Mouse (Mus musculus): ENCODE results near the gene Higd1b. TPM values are rescaled to one million over a fixed set of nuclear protein-coding genes. Genes with fewer than 3 reads are reported as not detected.

Gene Higd1b
- polyA plus RNA-seq, 1 experiment from 2014 or later = 30.0 TPM

DNA sequence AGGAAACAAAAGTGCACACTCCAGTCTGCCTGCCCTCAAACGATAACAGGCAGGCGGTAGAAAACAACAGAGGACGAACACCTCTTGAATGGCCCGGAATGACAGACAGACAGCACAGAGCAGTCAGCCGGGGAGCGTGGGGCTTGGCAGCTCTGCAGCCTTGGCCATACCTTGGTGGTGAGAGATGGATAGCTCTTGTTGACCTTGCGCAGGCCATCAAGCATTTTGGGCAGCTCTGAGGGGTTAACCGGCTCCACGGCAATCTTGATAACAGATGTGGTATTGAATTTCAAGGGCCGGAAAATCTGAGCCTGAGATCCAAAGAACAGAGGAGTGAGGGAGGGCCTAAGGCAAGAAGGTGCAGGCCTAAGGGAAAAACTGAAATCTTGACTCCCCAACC, 10.3 kb downstream of the Higd1b start:
- Histone ChIP-seq H3K9me3 (no peaks in the 10 kb centered on the region), H3K4me1 (no peaks in the 10 kb centered on the region)

DNA sequence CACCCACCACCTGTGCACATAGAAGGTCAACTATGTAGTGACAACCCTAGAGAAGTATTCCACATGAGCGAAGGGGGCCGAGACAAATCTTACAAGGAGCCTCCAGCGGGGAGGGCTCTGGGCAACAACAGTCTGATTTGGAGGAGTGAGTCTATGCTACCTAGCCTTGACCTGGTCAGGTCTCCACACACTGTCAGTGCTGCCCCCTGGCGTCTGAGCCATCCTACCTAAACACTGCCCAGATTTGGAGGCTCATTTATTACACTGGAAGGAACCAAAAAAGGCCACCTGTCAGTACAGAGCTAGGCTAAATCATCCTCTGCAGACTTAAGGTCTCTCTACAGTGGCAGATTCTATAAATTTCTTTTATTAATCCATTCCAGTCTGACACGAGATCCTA, 16.2 kb downstream of the Higd1b start:
- H3K36me3 ChIP-seq = peaks cover 80% of the 10 kb centered on the region
- no peak overlapping the region for H3K4me2 ChIP-seq
- WGBS = 62% methylated on average over 5 of the region's 5 CpGs
- H3K4me1 ChIP-seq = no peaks in the 10 kb centered on the region
- no peak overlapping the region for H3K4me3 ChIP-seq
- no peak overlapping the region for H3K9ac ChIP-seq
- no peaks in the 10 kb centered on the region for H3K9me3 ChIP-seq
- no peaks in the 10 kb centered on the region for H3K27me3 ChIP-seq
- H3K27ac ChIP-seq = no peak overlapping the region
- ATAC-seq (ENCODE audit: borderline replicate concordance, extremely low read depth, low FRiP score, low TSS enrichment) = no peak

More for the DNA sequence above, 10.3 kb downstream of the Higd1b start:
- no peak overlapping the region for H3K27ac ChIP-seq
- ATAC-seq (ENCODE audit: borderline replicate concordance, extremely low read depth, low FRiP score, low TSS enrichment) = no peak
- H3K4me3 ChIP-seq = no peak overlapping the region
- no peak overlapping the region for H3K4me2 ChIP-seq
- WGBS = 53% methylated on average over 10 of the region's 10 CpGs
- H3K27me3 ChIP-seq = no peaks in the 10 kb centered on the region
- peaks cover 97% of the 10 kb centered on the region for H3K36me3 ChIP-seq
- no peak overlapping the region for H3K9ac ChIP-seq

DNA sequence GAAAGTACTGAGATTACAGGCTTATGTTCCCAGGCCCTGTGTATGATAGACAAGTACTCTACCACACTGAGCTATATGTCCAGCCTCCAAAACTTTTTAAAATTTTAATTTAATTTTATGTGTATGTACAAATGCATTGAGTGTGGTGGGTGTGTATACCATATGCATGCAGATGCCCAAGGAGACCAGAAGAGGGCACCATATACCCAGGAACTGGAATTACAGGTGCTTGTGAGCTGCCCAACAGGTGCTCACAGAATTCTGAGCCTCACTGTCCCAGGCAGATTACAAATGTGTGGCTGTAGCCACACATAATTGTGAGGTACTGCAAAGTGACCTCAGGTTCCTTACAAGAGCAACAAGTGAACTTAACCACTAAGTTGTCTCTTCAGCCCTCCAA, 18.1 kb downstream of the Higd1b start:
- Histone ChIP-seq H3K27me3 (no peaks in the 10 kb centered on the region), H3K4me2 (no peak overlapping the region), H3K4me1 (no peaks in the 10 kb centered on the region), H3K36me3 (peaks cover 78% of the 10 kb centered on the region), H3K4me3 (no peak overlapping the region), H3K9ac (no peak overlapping the region), H3K27ac (no peak overlapping the region), H3K9me3 (no peaks in the 10 kb centered on the region)
- no peak for ATAC-seq (ENCODE audit: borderline replicate concordance, extremely low read depth, low FRiP score, low TSS enrichment)

DNA sequence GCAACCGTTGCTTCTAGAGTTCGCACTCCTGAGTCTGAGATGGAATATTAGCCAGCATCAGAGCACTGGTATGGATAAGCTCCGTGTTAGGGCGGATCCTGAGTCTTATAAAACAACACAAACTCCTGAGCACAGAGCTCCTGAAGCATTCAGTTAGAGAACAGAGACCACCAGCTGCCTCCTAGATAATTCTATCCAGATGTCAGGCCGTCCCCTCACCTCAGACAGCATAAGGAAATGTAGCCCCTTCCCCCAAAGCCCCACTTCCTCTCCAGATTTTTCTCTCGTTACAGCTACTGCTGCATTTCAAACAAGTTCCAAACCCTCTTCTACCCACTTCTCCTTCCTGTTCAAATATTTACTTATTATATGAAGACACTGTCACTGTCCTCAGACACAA, 20.3 kb downstream of the Higd1b start:
- 72% methylated on average over 6 of the region's 6 CpGs for WGBS
- H3K4me2 ChIP-seq = no peak overlapping the region
- no peak for ATAC-seq (ENCODE audit: borderline replicate concordance, extremely low read depth, low FRiP score, low TSS enrichment)
- H3K4me3 ChIP-seq = no peak overlapping the region
- no peaks in the 10 kb centered on the region for H3K4me1 ChIP-seq
- H3K9me3 ChIP-seq = no peaks in the 10 kb centered on the region
- H3K9ac ChIP-seq = no peak overlapping the region
- no peaks in the 10 kb centered on the region for H3K27me3 ChIP-seq
- no peak overlapping the region for H3K27ac ChIP-seq
- H3K36me3 ChIP-seq = peaks cover 80% of the 10 kb centered on the region

DNA sequence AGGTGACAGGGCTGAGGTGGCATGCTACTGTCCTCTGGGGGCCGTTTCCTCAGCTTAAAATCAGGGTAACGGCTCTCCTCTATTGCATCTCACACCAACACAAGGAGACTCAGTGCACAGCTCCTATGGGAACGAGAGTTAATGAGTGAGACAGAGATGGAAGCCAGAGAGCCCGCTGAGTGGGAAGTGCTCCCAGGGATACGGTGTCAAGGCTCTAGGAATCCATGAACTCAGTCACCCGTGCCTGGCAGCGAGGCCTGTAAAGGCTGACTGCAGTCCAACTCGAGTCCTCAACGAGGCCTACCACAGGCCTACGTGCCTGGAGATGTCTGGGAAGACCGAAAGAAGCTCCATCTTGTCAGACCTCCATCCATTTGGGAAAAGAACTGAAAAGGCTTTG, 23.3 kb downstream of the Higd1b start:
- H3K9ac ChIP-seq = no peak overlapping the region
- H3K36me3 ChIP-seq = peaks cover 81% of the 10 kb centered on the region
- H3K9me3 ChIP-seq = no peaks in the 10 kb centered on the region
- no peak overlapping the region for H3K27ac ChIP-seq
- 96% methylated on average over 11 of the region's 11 CpGs for WGBS
- no peaks in the 10 kb centered on the region for H3K27me3 ChIP-seq
- H3K4me1 ChIP-seq = no peaks in the 10 kb centered on the region
- H3K4me2 ChIP-seq = no peak overlapping the region
- ATAC-seq (ENCODE audit: borderline replicate concordance, extremely low read depth, low FRiP score, low TSS enrichment) = no peak
- no peak overlapping the region for H3K4me3 ChIP-seq

DNA sequence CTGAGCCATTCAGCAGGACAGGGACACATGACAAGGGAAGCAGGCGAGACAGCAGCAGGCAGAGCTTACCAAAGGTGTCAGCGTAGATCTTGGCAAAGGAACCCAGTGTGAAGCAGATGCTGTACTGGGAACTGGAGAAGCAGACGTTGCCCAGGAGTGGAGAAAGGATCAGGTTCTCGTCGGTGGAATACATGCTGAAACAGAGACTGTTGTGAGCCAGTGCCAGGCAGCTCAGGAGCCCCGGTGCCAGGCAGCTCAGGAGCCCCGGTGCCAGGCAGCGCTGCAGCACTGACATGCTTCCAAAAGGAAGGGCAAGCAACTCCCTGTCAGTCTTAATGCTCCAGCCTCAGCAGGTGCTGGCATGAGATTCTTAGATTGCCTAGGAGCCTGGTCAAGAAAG, 24.3 kb downstream of the Higd1b start:
- no peak overlapping the region for H3K4me3 ChIP-seq
- no peaks in the 10 kb centered on the region for H3K4me1 ChIP-seq
- H3K36me3 ChIP-seq = peaks cover 74% of the 10 kb centered on the region
- ATAC-seq (ENCODE audit: borderline replicate concordance, extremely low read depth, low FRiP score, low TSS enrichment) = no peak
- H3K9me3 ChIP-seq = no peaks in the 10 kb centered on the region
- H3K27me3 ChIP-seq = no peaks in the 10 kb centered on the region
- WGBS = 90% methylated on average over 8 of the region's 8 CpGs
- H3K4me2 ChIP-seq = no peak overlapping the region
- no peak overlapping the region for H3K9ac ChIP-seq
- no peak overlapping the region for H3K27ac ChIP-seq

DNA sequence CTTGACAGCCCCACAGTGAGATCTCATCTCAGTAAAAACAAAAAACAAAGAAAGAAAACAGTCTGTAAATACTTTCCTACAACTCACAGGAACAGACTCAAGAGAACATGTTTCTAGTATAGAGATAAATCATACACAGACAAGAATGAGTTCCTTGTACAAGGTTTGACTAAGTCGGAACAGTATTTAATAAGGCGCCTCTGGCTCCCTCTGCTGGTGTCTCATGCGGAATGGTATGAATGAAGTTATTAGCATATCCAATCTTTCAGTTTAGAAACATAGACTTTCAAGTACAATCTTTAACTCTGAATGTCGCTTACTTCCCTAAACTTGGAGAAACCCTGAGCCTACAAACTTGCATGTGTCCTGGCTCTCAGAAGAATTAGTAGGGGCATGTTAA, 28.6 kb downstream of the Higd1b start:
- Histone ChIP-seq H3K27ac (no peak overlapping the region), H3K36me3 (peaks cover 76% of the 10 kb centered on the region), H3K9me3 (no peaks in the 10 kb centered on the region), H3K27me3 (no peaks in the 10 kb centered on the region), H3K9ac (no peak overlapping the region), H3K4me2 (no peak overlapping the region), H3K4me1 (no peaks in the 10 kb centered on the region), H3K4me3 (no peak overlapping the region)
- 28% methylated on average over 4 of the region's 4 CpGs for WGBS
- no peak for ATAC-seq (ENCODE audit: borderline replicate concordance, extremely low read depth, low FRiP score, low TSS enrichment)

DNA sequence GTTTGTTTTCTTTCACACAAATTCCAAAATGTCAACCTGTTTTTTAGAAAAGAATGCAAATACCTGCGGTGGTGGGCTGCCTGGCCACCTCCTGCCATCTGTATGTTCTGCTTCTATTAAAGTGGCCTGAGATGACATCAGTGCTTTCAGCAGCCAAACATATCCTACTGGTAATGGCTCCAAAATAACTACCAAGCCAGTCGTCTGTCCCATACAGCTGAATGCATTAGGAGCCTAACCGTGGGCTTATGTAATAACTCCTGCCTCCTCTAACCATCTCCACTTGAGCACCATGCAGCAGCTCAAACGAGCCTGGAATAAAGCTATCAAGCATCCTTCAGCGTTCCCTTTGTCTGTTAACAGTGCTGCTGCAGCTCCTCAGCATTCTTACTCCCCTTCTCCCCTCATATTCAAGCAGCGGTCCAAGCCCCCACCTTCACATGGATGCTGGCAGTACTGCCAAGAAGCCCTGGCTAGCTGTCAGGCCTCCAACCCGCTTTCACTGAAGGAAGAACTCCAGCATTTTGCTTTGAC, 39.2 kb downstream of the Higd1b start:
- H3K4me2 ChIP-seq = no peak overlapping the region
- WGBS = 89% methylated on average over 7 of the region's 7 CpGs
- no peak overlapping the region for H3K27ac ChIP-seq
- no peak overlapping the region for H3K4me3 ChIP-seq
- H3K27me3 ChIP-seq = no peaks in the 10 kb centered on the region
- H3K4me1 ChIP-seq = peaks cover 7% of the 10 kb centered on the region
- H3K36me3 ChIP-seq = peaks cover 60% of the 10 kb centered on the region
- H3K9ac ChIP-seq = no peak overlapping the region
- no peaks in the 10 kb centered on the region for H3K9me3 ChIP-seq
- no peak for ATAC-seq (ENCODE audit: borderline replicate concordance, extremely low read depth, low FRiP score, low TSS enrichment)

DNA sequence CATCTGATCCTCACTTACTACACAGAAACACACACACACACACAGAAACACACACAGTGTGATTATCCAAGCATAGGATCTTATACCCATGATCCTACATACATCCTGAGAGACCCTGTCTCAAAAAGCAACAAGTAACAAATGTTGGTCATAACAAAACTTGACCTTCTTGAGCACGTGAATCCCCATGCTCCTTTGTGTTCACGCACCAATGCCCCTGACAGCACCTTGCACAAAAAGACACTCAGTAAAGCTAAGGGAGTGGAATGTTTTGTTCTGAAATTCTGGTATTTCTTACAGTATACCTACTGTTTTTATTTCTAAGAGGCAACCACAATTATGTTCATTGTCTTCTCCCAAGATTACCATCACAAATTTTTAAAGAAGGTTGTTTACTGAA, 43.9 kb downstream of the Higd1b start:
- Histone ChIP-seq H3K4me3 (peak overlapping the region; percentile 65; the same call in 1 of the 2 replicates), H3K9ac (no peak overlapping the region), H3K36me3 (peaks cover 31% of the 10 kb centered on the region), H3K4me1 (peaks cover 18% of the 10 kb centered on the region), H3K27ac (no peak overlapping the region), H3K4me2 (peak overlapping the region; percentile 69; the same call in 1 of the 2 replicates), H3K9me3 (no peaks in the 10 kb centered on the region), H3K27me3 (no peaks in the 10 kb centered on the region; the same call in 1 of the 2 replicates)
- 72% methylated on average over 2 of the region's 2 CpGs for WGBS
- no peak for ATAC-seq (ENCODE audit: borderline replicate concordance, extremely low read depth, low FRiP score, low TSS enrichment)

DNA sequence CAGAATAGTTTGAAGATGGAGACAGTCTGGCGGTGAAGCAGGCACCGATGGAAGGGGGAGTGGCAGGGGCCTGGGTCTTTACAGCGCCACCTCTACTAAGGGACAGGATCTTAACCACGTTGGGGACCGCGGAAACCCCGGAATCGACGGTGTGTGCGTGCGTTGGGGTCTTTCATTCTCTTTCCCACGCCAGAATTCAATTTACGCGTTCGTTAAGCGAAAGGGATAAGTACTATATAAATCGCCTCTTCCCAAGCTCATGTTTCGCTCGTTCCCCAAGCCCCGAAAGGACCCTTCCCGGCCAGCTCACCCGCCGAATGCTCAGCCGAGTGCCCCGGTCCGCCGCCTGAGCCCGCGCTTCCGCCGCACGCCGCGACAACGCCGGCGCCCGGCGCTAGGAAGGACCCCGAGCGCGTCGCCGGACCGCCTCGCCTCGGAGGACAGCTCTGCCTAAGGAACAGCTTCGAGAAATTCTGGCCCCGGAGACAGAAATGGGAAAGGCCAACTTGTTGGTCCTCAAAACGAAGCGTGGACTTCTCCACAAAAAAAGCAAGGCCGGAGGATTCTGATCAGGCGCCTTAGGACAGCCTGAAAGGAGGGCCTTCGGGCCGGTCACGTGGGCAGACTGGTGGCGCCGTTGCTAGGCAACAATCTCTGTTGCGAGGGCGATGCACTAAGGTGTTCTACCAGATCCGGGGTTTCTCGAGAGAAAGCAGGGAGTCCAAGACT, 45.1 kb downstream of the Higd1b start, which contains the start of the genes Eftud2 and Ccdc103:
Gene Eftud2, minus strand, starts transcription at position 401 of the 729 bp plus-strand sequence.
Gene Ccdc103, plus strand, starts transcription at position 620 of the 729 bp plus-strand sequence.
- H3K9me3 ChIP-seq = no peaks in the 10 kb centered on the region
- peak; percentile 92 for ATAC-seq (ENCODE audit: borderline replicate concordance, extremely low read depth, low FRiP score, low TSS enrichment)
- H3K4me1 ChIP-seq = peaks cover 18% of the 10 kb centered on the region
- peak within 1 kb of the TSS; percentile 69 for H3K4me2 ChIP-seq
- H3K27ac ChIP-seq = peak within 1 kb of the TSS; percentile 80
- under 1% methylated on average over 62 of the region's 62 CpGs for WGBS
- H3K36me3 ChIP-seq = peaks cover 19% of the 10 kb centered on the region
- H3K9ac ChIP-seq = peak within 1 kb of the TSS; percentile 81
- peak within 1 kb of the TSS; percentile 65 for H3K4me3 ChIP-seq
- no peaks in the 10 kb centered on the region; the same call in 1 of the 2 replicates for H3K27me3 ChIP-seq

DNA sequence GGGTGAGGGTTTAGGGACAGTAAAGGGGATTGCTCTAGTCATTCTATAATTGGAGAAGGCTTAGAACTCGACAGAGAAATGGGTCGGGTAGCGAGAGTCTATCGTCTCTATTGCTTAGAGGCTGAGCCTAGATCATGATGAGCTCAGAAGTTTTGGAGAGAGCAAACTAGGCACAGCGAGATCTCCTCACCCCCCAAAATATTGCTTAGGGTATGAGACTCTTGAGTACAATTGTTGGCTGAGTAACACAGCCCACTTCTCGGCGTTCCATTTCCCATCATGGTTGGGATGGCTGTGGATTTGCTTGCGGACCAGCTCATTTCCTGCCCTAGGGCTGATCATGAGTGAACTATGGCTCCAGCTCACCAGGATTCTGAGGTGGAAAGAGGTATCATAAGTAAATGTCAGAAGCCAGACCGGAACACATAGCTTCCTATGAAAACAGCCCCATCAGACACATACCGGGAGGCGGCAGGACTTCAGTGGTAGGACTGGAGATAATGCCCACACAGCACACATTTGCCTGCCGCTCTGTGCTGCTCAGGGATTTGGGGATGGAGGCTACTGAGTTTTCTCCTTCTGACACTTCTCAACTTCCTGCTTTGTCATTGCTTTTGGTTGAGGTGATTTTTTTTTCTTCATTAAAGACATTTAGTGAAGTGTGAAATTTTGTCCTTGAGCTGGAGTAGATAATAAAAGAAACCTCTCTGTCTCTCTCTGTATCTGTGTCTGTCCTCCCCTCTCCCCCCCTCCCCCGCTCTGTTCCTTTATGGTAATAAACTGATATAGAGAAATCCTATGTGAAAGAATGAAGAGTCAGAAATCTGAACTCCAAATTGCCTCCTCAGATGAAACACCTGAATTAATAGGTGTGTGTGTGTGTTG, 45.9 kb downstream of the Higd1b start:
- H3K4me3 ChIP-seq = peak overlapping the region; percentile 65
- H3K9ac ChIP-seq = peak overlapping the region; percentile 81
- H3K27me3 ChIP-seq = no peaks in the 10 kb centered on the region; the same call in 1 of the 2 replicates
- 16% methylated on average over 13 of the region's 13 CpGs for WGBS
- ATAC-seq (ENCODE audit: borderline replicate concordance, extremely low read depth, low FRiP score, low TSS enrichment) = no peak; the same call in 1 of the 2 replicates
- peaks cover 18% of the 10 kb centered on the region for H3K4me1 ChIP-seq
- H3K36me3 ChIP-seq = peaks cover 13% of the 10 kb centered on the region
- no peaks in the 10 kb centered on the region for H3K9me3 ChIP-seq
- H3K27ac ChIP-seq = no peak overlapping the region
- H3K4me2 ChIP-seq = peak overlapping the region; percentile 69

Measured in lung, embryonic 15.5 days (tissue).